Mouse (Mus musculus) cerebellum, adult 2 months (tissue): ENCODE data around the gene Cd9.

ENCODE experiments used
- CTCF ChIP-seq: fragments of 200-500 bp; IDR thresholded peaks from 2 replicates; pipeline ENCODE4 v1.5.1; 2011; ENCODE audit warnings: low read depth, mild to moderate bottlenecking, control low read depth, low read length, moderate library complexity, borderline replicate concordance; ENCODE audit not compliant: insufficient read depth
- POLR2A ChIP-seq: fragments of 200-500 bp; IDR thresholded peaks from 2 replicates; pipeline ENCODE4 v1.6.1; 2011; ENCODE audit warnings: low read length, control low read depth, borderline replicate concordance; ENCODE audit not compliant: insufficient read depth

GRCm38 (mm10) chr6:125469222-125469621 is 25.4 kb downstream of the Cd9 start:
- TF ChIP-seq POLR2A (no peak), CTCF (no peak)
